Mouse (Mus musculus): Measurements from ENCODE around the gene Lbh. TPM values are rescaled to one million over a fixed set of nuclear protein-coding genes. Genes with fewer than 3 reads are reported as not detected.
A peak's percentile ranks its signal among the peaks of the same experiment; 100 is the strongest.

The Lbh gene
- 10 to 100 TPM; 44.4 to 45.5 TPM for total RNA-seq (2021)
- long read RNA-seq, experiment 1, partial matches to known transcripts: 0 of 8 reads
- long read RNA-seq, experiment 1, other reads (novel, unspliced or antisense): 5 of 8 reads
- long read RNA-seq, experiment 2, partial matches to known transcripts: 0 of 6 reads
- long read RNA-seq, experiment 2, other reads (novel, unspliced or antisense): 4 of 6 reads

DNA sequence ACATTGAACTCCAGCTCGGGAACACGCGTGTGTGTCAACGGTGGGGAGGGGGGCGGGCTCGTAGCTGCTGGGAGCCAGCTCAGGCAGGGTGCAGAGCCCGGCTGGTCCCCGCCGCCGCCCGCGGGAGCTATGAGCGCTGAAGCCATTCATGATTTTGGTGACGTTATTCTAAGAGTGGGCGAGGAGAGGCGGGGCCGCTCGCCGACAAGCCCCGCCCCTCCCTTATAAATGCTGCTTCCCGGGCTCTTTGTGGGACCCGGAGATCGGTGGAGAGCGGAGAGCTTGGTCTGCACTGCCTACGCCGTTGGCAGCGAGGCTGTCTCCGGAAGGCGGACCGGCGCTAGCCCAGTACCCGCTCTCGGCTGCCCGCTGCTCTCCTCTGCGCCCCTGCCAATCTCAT lies at the start of gene Lbh:
Lbh (plus strand) TSS at position 253 of the 400 bp plus-strand sequence.
- intact Hi-C loops (cut with DNase I): loop anchor here (5.0 kb wide), 3 partner anchors 49 to 189 kb away; partner anchors contain the start of gene Lclat1
- peak; percentile 93 to 96 for DNase-seq (ENCODE audit: low spot score in 2 of 2)

DNA sequence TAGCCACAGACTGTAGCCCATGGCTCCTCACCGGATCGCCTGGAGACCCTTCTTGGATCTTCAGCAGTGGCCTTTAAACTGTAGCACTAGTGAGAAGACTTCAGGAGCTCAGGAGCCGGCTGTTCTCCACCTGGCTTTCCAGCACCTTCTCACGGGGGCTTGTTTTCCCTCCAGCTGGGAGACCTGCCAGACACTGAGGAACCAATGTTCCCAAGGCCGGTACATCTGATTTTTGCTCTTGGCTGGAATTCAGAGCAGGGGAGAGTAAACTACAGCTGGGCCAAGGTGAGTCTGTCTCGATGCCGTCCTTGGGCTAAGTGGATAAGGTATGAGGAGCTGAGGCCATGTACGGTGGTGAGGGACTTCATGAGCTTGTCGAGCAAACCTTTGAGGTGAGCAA lies 39.1 kb upstream of the Lbh start:
- DNase-seq (ENCODE audit: low spot score in 2 of 2): no peak
- intact Hi-C loops (cut with DNase I): no loop called here

DNA sequence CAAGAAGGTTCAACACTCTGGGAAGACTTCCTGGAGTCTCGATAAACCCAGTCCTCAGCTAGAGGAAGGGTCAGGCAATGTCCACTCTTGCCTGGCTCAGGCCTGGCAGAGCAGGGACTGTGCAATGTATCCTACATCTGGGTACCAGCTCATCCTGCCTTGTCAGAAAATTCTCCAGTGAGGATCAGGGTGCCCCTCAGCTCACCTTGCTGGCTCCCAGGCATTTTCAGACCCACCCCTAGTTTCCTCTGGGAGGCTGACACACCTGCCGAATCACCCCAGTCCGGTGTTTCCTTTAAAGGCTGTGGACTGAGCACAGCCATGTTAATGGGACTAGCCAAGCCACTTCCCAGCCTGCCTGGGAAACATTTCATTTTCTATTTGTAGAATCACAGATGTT lies 37.9 kb upstream of the Lbh start:
- no peak for DNase-seq (ENCODE audit: low spot score in 2 of 2)
- intact Hi-C loops (cut with DNase I): no loop called here

DNA sequence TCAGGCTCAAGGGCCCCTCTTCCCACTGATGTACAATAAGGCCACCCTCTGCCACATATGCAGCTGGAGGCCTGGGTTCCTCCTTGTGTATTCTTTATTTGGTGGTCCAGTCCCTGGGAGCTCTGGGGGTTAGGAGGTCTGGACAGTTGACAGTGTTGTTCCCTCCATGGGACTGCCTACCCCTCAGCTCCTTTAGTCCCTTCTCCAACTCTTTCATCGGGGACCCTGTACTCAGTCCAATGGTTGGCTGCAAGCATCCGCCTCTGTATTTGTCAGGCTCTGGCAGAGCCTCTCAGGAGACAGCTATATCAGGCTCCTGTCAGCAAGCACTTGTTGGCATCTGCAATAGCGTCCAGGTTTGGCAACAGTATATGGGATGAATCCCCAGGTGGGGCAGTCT lies 37.1 kb upstream of the Lbh start:
- DNase-seq (ENCODE audit: low spot score in 2 of 2): no peak
- intact Hi-C loops (cut with DNase I): no loop called here

DNA sequence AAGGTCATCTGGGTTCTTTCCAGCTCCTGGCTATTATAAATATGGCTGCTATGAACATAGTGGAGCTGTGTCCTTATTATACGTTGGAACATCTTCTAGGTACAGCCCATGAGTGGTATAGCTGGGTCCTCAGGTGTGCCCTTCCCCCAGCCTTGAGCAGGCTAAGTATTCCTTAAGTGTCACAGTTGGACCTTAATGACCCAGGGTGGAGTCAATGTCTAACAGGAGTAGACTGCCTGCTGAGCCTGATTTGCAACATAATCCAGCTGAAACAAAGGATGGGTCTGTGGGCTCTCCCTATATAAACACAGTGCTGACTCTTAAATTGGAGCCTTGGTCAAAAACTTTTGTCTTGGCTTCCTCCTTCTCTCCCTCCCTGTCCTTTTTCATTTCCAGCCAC lies 36.3 kb upstream of the Lbh start:
- DNase-seq (ENCODE audit: low spot score in 2 of 2): no peak
- intact Hi-C loops (cut with DNase I): no loop called here

DNA sequence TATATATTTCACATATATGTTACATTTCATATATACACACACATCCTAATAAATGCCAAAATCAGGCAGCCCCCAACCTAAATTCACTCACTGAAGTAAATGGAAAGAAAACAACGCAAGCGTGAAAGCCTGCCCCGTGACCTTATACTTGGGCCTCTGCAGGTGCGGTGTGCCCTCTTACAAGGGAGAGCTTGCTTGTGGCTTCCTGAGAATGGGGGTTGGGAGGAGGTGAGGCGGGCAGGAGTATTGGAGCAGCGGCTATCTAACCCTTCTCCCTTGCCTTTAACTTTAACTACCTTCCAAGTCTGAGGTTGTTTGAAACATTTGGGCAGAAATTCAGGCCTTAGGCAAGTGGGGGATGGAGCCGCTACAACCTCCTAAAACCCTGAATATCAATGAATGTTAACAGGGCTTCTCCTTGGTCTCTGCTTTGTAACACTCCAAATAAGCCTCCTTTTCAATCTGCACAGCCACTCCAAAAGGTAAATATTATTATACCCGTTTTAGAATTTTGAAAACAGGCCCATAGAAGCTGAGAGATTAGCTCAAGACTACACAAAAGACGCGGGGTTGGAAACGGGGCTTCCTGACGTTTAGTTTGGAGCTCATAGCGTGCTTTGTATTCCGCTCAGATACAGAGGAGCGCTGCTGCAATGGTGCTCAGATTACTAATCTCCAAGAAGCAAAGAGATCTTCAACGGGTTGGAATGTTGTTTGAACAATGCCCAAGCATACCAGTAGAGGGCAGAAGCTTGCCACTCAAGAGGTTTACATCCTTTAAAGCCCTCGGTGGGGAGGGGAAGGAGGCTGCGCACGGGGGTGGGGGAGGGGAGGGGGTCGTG lies 28.3 kb upstream of the Lbh start:
- intact Hi-C loops (cut with DNase I): loop anchor here (1.0 kb wide), 1 partner anchor 408 kb away; no protein-coding TSS in a partner anchor
- peak; percentile 88 to 95 for DNase-seq (ENCODE audit: low spot score in 2 of 2)

DNA sequence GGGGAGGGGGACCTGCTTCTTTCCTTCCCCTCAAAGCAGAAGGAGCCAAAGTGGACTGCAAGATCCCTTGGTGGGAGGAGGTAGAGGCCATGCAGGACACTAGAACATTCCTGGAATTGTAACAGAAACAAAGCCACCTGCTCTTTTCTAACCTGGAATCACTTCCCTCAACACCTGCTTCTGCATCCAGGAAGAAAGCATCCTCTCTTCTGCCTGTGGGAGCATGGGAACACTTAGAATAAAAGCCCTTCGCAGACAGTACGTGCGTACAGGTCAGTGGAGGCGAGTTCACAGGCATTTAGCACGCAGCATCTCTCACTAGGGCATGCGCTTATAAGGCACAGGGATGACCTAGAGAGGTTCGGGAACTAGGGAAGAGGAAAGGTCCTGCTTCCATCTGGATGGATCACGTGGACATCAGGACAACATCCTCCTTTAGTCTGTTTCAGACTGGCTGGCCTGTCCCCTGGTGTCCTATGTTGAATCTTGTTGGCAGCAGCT lies 27.7 kb upstream of the Lbh start:
- intact Hi-C loops (cut with DNase I): loop anchor here (1.0 kb wide), 1 partner anchor 407 kb away; no protein-coding TSS in a partner anchor
- no peak for DNase-seq (ENCODE audit: low spot score in 2 of 2)

DNA sequence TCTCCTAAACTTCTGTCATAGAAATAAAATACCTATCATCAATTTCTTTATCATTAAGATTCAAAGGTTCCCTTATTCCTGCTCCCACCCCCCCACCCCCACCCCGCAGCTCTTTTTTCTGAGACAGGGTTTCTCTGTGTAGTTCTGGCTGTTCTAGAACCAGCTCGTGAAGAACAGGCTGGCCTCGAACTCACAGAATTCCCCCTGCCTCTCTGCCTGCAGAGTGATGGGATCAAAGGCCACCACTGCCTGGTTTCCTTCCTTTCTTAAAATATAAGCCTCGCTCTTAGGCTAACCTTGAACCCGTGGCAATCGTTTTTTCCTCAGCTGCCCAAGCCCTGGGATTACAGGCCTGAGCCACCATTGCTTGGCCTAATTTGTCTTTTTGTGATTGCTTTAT lies 26.5 kb upstream of the Lbh start:
- intact Hi-C loops (cut with DNase I): no loop called here
- DNase-seq (ENCODE audit: low spot score in 2 of 2): no peak

DNA sequence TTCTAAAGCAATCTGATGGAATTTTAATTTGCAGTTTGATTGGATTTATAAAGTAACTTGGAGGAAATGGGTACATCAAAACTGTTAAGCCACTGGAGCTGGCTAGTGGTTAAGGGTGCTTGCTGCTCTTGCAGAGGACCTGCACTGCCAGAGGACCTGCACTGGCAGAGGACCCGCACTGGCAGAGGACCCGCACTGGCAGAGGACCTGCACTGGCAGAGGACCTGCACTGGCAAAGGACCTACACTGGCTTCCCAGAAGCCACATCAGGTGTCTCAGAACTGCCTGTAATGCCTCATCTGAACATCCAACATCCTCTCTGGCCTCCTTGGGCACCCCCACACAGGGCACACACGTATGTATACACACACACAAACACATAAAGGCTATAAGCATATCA lies 22.6 kb upstream of the Lbh start:
- DNase-seq (ENCODE audit: low spot score in 2 of 2): no peak
- intact Hi-C loops (cut with DNase I): no loop called here

DNA sequence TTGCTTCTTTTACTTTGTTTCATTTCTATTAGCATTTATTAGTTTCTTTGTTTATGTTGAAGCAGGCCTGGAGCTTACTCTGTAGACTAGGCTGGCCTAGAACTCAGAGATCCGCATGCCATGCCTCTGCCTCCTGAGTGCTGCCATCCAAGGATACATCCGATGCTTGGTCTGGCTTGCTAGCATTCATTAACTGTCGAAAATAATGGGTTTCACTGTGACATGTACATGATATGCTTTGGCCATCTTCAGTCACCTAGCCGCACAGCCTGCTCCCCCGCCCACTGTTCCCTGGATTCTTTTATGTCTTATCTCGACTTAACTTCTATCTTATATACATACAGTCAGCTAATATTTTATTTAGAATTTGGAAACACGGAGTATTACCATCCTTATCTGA lies 21.0 kb upstream of the Lbh start:
- DNase-seq (ENCODE audit: low spot score in 2 of 2): no peak
- intact Hi-C loops (cut with DNase I): no loop called here

DNA sequence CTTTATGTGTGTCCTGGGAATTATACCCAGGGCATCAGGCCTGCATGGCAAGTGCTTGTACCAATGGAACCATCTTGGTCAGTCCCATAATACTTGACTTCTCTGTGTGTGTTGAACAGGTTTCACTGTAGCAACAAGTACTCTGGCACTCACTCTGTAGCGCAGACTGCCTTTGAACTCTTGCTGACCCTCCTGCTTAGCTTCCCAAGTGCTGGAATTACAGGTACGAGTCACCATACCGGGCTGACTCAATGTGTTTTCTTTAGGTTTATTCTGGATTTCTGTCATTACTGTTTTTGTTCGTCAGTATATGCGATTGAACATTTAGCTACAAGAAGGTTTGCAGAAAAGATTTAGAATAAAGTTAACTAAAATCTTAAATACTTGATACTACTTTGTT lies 20.1 kb upstream of the Lbh start:
- DNase-seq (ENCODE audit: low spot score in 2 of 2): no peak
- intact Hi-C loops (cut with DNase I): no loop called here

DNA sequence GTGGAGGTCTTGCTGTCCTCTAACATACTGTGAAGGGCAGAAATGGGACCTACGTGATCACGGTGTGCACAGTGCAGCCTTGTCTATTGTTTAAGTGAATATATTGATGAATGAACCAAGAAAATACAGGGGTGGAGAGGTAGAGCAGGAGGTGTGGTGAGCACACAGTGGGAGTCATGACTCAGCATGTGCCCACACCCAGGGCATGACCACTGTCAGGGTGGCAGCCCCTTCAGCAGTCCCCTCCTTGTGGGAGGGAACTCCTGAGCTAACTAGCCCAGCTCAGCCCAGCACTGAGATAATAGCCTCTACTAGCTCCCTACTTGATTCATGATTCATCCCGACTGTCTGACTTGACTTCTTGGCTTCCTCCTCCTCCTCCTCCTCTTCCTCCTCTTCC lies 19.3 kb upstream of the Lbh start:
- intact Hi-C loops (cut with DNase I): no loop called here
- no peak for DNase-seq (ENCODE audit: low spot score in 2 of 2)

DNA sequence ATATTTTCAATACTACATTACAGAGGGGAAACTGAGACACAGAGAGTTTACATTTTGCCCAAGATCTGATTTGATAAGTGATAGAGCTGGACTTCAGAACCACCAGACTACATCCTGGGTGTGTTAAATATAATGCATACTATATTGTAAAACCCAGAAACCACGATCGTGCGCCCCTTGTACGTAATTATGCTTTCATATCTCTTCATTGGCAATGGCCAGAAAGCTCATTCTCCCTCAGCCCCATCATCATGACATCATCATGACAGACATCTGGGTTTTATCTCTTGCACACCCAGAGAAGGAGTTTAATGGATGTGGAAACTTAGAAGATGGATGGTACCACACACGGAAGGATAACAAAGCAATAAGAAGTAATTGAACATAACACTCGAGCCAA lies 17.1 kb upstream of the Lbh start:
- intact Hi-C loops (cut with DNase I): no loop called here
- DNase-seq (ENCODE audit: low spot score in 2 of 2): no peak

DNA sequence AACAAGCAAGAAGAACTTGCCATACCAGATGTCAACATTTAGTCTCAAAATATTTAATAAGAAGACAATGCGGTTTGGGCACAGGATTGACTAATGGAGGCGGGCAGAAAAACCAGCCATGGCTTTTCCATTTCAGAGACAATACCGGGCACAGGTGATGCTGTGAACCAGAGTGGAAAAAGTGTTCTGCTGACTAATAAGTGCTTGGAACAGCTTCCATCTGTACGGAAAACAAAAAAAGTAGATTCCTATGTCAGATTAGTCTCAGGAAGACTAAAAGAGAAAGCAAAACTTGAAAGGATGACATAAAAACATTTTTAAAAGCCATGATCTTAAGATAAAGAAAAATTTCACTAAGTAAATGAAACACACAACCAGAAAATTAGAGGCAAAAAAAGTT lies 16.4 kb upstream of the Lbh start:
- intact Hi-C loops (cut with DNase I): no loop called here
- no peak for DNase-seq (ENCODE audit: low spot score in 2 of 2)

DNA sequence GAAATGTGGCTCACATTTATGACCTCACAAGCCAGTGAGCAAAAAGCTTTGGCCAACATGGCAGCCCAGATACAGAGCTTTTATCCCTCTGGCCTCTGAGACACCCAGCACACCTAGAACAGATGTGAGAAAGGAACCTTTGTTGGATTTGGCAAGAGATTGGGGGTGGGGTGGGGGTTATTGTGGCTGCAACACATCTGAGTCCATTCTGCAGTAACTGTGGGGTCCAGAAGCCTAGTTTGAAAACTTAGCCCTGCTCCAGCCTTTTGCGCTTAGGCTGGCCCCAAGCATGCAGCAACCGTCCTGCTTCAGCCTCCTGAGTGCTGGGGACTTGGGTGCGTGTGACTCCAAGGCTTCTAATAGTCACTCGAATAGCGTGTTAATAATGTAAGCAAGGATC lies 14.8 kb upstream of the Lbh start:
- no peak for DNase-seq (ENCODE audit: low spot score in 2 of 2)
- intact Hi-C loops (cut with DNase I): no loop called here

DNA sequence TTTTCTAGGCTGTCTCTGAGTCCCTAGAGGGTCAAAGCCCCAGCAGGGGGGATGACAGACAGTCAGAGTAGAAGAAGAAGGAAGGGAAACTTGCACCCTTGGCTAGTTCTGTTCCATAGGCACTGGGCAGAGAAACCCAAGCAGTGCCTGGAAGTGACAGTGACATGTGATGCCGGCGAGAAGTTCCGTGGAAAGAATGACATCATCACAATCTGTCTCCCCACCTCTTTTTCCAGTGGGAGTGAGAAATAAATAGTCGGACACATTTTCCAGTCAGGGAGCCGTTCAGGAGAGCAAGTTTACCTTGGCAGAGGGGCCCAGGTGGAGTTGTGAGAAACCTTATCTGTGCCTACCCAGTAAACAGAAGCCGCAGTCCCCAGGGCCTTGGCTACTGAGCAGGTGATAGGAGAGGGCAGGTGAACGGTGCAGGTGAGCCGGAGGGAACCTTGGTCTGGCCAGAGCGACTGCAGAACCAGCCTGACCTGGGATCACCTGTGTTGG lies 14.1 kb upstream of the Lbh start:
- DNase-seq (ENCODE audit: low spot score in 2 of 2): peak in 1 of 2 experiments; percentile 44
- intact Hi-C loops (cut with DNase I): no loop called here

DNA sequence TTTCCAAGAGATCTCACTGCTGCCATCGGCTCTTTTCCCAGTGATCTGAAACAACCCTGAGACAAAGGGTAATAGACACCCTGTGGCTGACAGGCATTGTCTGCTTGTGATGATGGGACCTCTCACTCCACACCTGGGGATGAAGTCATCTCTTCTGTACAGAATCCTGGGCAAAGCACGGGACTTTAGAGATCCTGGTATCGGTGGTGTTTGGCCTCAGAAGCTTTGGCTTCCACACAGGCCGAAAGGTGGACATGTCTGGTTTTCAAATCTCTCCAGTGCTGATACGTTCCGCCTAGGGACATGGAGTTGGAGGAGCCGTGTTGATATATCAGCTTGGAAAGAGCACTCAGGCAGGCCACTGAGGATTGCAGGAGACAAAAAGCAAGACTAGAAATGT lies 13.2 kb upstream of the Lbh start:
- intact Hi-C loops (cut with DNase I): no loop called here
- DNase-seq (ENCODE audit: low spot score in 2 of 2): no peak

DNA sequence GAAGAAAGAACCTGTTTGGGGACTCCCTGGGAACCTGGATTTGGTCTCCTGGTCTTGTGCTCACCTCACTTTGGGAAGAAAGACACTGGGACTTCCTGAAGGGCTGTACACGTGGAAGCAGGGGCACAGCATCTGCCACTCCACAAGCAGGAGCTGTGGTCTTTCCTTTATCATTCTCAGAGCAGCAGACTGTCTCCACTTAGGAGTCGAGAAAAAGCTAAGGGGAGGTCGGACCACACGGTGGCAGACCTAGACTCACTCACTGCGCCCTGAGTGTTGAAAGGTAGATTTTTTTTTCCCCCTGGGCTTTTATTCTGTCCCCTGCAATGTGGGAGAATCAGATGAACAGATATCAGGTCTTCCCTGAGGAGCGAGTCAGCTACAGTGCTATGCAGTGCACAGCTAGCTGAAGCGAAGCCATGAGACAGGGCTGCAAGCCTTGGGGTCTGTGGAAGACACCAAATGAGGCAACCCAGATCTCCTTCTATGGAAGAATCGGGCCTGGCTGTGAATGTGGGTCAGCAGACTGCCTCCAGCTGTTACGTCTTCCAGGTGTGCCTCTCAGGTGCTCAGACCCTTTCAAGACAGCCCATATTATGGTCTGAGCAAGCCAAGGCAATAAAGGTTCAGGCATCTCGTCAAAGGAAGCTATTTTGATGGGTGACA lies 11.7 kb upstream of the Lbh start:
- intact Hi-C loops (cut with DNase I): no loop called here
- no peak for DNase-seq (ENCODE audit: low spot score in 2 of 2)

DNA sequence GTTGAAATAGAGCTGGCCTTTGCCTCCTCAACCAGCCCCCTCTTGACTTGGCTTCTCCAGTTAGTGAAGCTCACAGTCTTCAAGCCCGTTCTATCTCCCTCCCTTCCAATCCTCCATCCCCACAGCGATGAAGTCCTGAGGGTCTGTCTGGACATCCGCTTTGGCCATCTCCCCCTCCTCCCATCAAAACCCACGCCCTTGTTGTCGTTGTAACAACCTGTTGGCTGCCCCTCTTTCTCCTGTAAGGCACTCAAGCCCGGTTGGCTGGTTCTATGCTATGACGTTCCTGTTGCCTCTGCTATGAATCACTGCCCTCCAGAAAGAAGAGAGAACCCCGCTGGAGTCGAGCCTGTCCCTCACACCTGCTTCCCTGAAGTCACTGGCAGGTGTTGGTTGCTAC lies 10.9 kb upstream of the Lbh start:
- DNase-seq (ENCODE audit: low spot score in 2 of 2): no peak
- intact Hi-C loops (cut with DNase I): no loop called here

DNA sequence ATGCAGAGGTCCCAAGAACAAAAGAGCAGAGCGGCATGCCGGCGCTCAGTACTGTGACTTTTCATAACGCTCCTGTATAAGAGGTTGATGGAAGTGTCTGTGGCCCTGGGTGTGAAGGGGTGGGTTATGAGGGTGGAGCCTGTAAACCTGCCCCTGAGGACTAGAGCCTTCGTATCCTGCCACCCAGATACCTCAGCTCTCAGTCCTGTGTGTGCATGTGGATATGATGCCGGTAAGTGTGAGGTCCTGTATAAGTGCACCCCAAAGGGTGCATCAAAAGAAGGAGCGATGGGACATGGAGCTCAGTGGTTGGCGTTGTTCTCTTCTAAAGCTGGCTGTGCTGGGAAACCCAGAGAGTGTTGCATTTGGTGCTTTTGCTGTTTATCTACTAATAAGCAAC lies 10.3 kb upstream of the Lbh start:
- intact Hi-C loops (cut with DNase I): no loop called here

More for the DNA sequence above, 10.3 kb upstream of the Lbh start:
- no peak for DNase-seq (ENCODE audit: low spot score in 2 of 2)

Data from left cerebral cortex, postnatal 14 days (tissue).